Comparison of ENCODE assay signal across 8 mouse cellular contexts in genomic region chr3:89215853-89216252, GRCm38 (mm10). TPM values are rescaled to one million over a fixed set of nuclear protein-coding genes. Genes with fewer than 3 reads are reported as not detected.
DNase-seq lines count a peak whose midpoint lies in the region; ATAC-seq lines count a peak whose summit lies in the region.

No protein-coding gene starts in this region.

- peak overlapping the region; percentile 44; the same call in 1 of the 2 replicates for H3K9ac ChIP-seq in intestine, embryonic 14.5 days (ENCODE audit: low read length)

- no peak overlapping the region for H3K27ac ChIP-seq in intestine, embryonic 14.5 days (ENCODE audit: low read depth)
- H3K27ac ChIP-seq in midbrain, embryonic 10.5 days (replicated peaks) = peak overlapping the region; percentile 97

- under 1% methylated on average over 6 of the region's 6 CpGs for WGBS in intestine, embryonic 14.5 days
- WGBS in midbrain, embryonic 10.5 days = 0% methylated on average over 6 of the region's 6 CpGs

- peak; percentile 77 for DNase-seq in adrenal gland, adult 2 months
- peak; percentile 97 for DNase-seq in embryo, embryonic 10.5 days (ENCODE audit: low spot score)
- DNase-seq in gastrocnemius, postnatal 25 days = peak; percentile 69
- DNase-seq in intestine, embryonic 14.5 days (ENCODE audit: low spot score) = peak; percentile 93
- DNase-seq in left cerebral cortex, postnatal 25 days (ENCODE audit: low spot score in 2 of 2) = peak; percentile 87 to 91
- peak; percentile 88 for DNase-seq in midbrain, embryonic 10.5 days (ENCODE audit: low spot score)
- DNase-seq in right cerebral cortex, postnatal 36 days (ENCODE audit: low spot score in 2 of 2) = peak; percentile 81 to 84
- peak; percentile 77 for DNase-seq in yolk sac, embryonic 10.5 days (ENCODE audit: low spot score)

- intact Hi-C loops in left cerebral cortex, postnatal 25 days (cut with DNase I) = loop anchor here (5.0 to 10.0 kb wide), 2 partner anchors 124 to 271 kb away; partner anchors contain the start of gene Rusc1

- peaks cover 2% of the 10 kb centered on the region; the same call in 1 of the 2 replicates for H3K36me3 ChIP-seq in intestine, embryonic 14.5 days (ENCODE audit: control insufficient read depth, insufficient read depth, low read length)
- H3K36me3 ChIP-seq in midbrain, embryonic 10.5 days = peaks cover 50% of the 10 kb centered on the region

- no peaks in the 10 kb centered on the region for H3K9me3 ChIP-seq in intestine, embryonic 14.5 days (ENCODE audit: control insufficient read depth, low read length)
- no peaks in the 10 kb centered on the region for H3K9me3 ChIP-seq in midbrain, embryonic 10.5 days (replicated peaks)

- peaks cover 21% of the 10 kb centered on the region for H3K4me1 ChIP-seq in intestine, embryonic 14.5 days (replicated peaks; ENCODE audit: control insufficient read depth, insufficient read depth, low read length)
- H3K4me1 ChIP-seq in midbrain, embryonic 10.5 days = peaks cover 79% of the 10 kb centered on the region

- H3K27me3 ChIP-seq in intestine, embryonic 14.5 days (replicated peaks; ENCODE audit: control insufficient read depth, insufficient read depth, low read length) = no peaks in the 10 kb centered on the region
- H3K27me3 ChIP-seq in midbrain, embryonic 10.5 days (ENCODE audit: low read depth, poor library complexity, severe bottlenecking) = no peaks in the 10 kb centered on the region

- peak overlapping the region; percentile 95 for H3K4me3 ChIP-seq in intestine, embryonic 14.5 days (ENCODE audit: low read depth, low read length)
- H3K4me3 ChIP-seq in midbrain, embryonic 10.5 days = peak overlapping the region; percentile 81

- ATAC-seq in intestine, embryonic 14.5 days (replicated peaks; ENCODE audit: low FRiP score, low TSS enrichment, low read depth) = 0 out of 2 replicates have a peak, but pooled peaks have one; percentile 12

- H3K4me2 ChIP-seq in intestine, embryonic 14.5 days (ENCODE audit: low read length) = peak overlapping the region; percentile 81

RNA-seq across cellular contexts. Expression of gene Thbs3, which starts 0.9 kb away (rescaled TPM):
- 10 to 100 TPM in 1 of 2 experiments, 1 to 10 TPM in 1; 8.9 to 10.1 TPM for total RNA-seq in adrenal gland, adult 2 months (2021)
- polyA plus RNA-seq in adrenal gland, adult 2 months (2012; rRNA removed) = 10.1 and 10.2 TPM in 2 replicates
- total RNA-seq in gastrocnemius, postnatal 25 days (2021) = 10 to 100 TPM; 11.0 to 11.8 TPM
- polyA plus RNA-seq in intestine, embryonic 14.5 days (2014; fragmentation: Nextera tagmentation; extraction: Ambion mirVana) = 19.2 and 19.4 TPM in 2 replicates
- total RNA-seq in left cerebral cortex, postnatal 25 days (2021) = 10 to 100 TPM; 23.6 to 26.5 TPM
- polyA plus RNA-seq in midbrain, embryonic 10.5 days (2016; fragmentation: Nextera tagmentation; extraction: Ambion mirVana) = 82.2 and 108 TPM in 2 replicates

RNA-seq across cellular contexts. Expression of gene Mtx1, which starts 11.0 kb away (rescaled TPM):
- total RNA-seq in adrenal gland, adult 2 months (2021) = 100 to 1,000 TPM; 150 to 174 TPM
- 252 and 300 TPM in 2 replicates for polyA plus RNA-seq in adrenal gland, adult 2 months (2012; rRNA removed)
- total RNA-seq in gastrocnemius, postnatal 25 days (2021) = 10 to 100 TPM; 42.2 to 47.6 TPM
- polyA plus RNA-seq in intestine, embryonic 14.5 days (2014; fragmentation: Nextera tagmentation; extraction: Ambion mirVana) = 214 and 216 TPM in 2 replicates
- total RNA-seq in left cerebral cortex, postnatal 25 days (2021) = 10 to 100 TPM; 89.5 to 94.5 TPM
- polyA plus RNA-seq in midbrain, embryonic 10.5 days (2016; fragmentation: Nextera tagmentation; extraction: Ambion mirVana) = 238 TPM in 2 replicates

RNA-seq across cellular contexts. Expression of gene Muc1, which starts 13.0 kb away (rescaled TPM):
- under 1 TPM; 0.24 to 0.32 TPM for total RNA-seq in adrenal gland, adult 2 months (2021)
- 0.53 and 0.85 TPM in 2 replicates for polyA plus RNA-seq in adrenal gland, adult 2 months (2012; rRNA removed)
- total RNA-seq in gastrocnemius, postnatal 25 days (2021) = under 1 TPM; 0.38 to 0.51 TPM
- 4.2 and 10.3 TPM in 2 replicates for polyA plus RNA-seq in intestine, embryonic 14.5 days (2014; fragmentation: Nextera tagmentation; extraction: Ambion mirVana)
- total RNA-seq in left cerebral cortex, postnatal 25 days (2021) = 1 to 10 TPM in 1 of 2 experiments, under 1 TPM in 1; 0.80 to 1.2 TPM
- 1.8 and 3.4 TPM in 2 replicates for polyA plus RNA-seq in midbrain, embryonic 10.5 days (2016; fragmentation: Nextera tagmentation; extraction: Ambion mirVana)

RNA-seq across cellular contexts. Expression of gene Gba, which starts 13.1 kb away (rescaled TPM):
- total RNA-seq in adrenal gland, adult 2 months (2021) = 10 to 100 TPM; 74.4 to 74.6 TPM
- polyA plus RNA-seq in adrenal gland, adult 2 months (2012; rRNA removed) = 40.2 and 43.9 TPM in 2 replicates
- total RNA-seq in gastrocnemius, postnatal 25 days (2021) = 10 to 100 TPM; 14.6 to 23.6 TPM
- polyA plus RNA-seq in intestine, embryonic 14.5 days (2014; fragmentation: Nextera tagmentation; extraction: Ambion mirVana) = 39.2 and 41.0 TPM in 2 replicates
- total RNA-seq in left cerebral cortex, postnatal 25 days (2021) = 10 to 100 TPM; 66.5 to 67.7 TPM
- 37.1 and 41.5 TPM in 2 replicates for polyA plus RNA-seq in midbrain, embryonic 10.5 days (2016; fragmentation: Nextera tagmentation; extraction: Ambion mirVana)

RNA-seq across cellular contexts. Expression of gene Krtcap2, which starts 29.9 kb away (rescaled TPM):
- 100 to 1,000 TPM; 143 to 163 TPM for total RNA-seq in adrenal gland, adult 2 months (2021)
- polyA plus RNA-seq in adrenal gland, adult 2 months (2012; rRNA removed) = 433 and 437 TPM in 2 replicates
- total RNA-seq in gastrocnemius, postnatal 25 days (2021) = 10 to 100 TPM; 66.6 to 78.8 TPM
- polyA plus RNA-seq in intestine, embryonic 14.5 days (2014; fragmentation: Nextera tagmentation; extraction: Ambion mirVana) = 331 and 346 TPM in 2 replicates
- total RNA-seq in left cerebral cortex, postnatal 25 days (2021) = 10 to 100 TPM; 69.2 to 69.4 TPM
- polyA plus RNA-seq in midbrain, embryonic 10.5 days (2016; fragmentation: Nextera tagmentation; extraction: Ambion mirVana) = 268 and 282 TPM in 2 replicates
